Mouse (Mus musculus) embryonic facial prominence, embryonic 14.5 days (tissue): Measurements from ENCODE around the gene 2310033P09Rik. TPM values are rescaled to one million over a fixed set of nuclear protein-coding genes. Genes with fewer than 3 reads are reported as not detected.

ENCODE experiments used
- ATAC-seq: fragments of 200-750 bp; cut with Nextera tagmentation; 2 replicates; pipeline ENCODE4 v1.8.0; 2017; ENCODE audit warnings: low read depth, moderate number of reproducible peaks, moderate TSS enrichment
- DNase-seq: peaks from one replicate; pipeline ENCODE4 v3.0.0-alpha.2; 2015; ENCODE audit warnings: low spot score
- H3K27ac ChIP-seq: fragments of 300-500 bp; sonication (generic); replicated peaks from 2 replicates; pipeline ENCODE4 v1.5.1; 2014; ENCODE audit warnings: low read depth, mild to moderate bottlenecking, low read length, moderate library complexity
- H3K27me3 ChIP-seq: fragments of 300-500 bp; sonication (generic); replicated peaks from 2 replicates; pipeline ENCODE4 v1.6.1; 2014; ENCODE audit warnings: low read length; ENCODE audit not compliant: control insufficient read depth, insufficient read depth
- H3K36me3 ChIP-seq: fragments of 300-500 bp; sonication (generic); 2 replicates; pipeline ENCODE4 v1.6.1; 2014; ENCODE audit warnings: low read length, mixed read lengths; ENCODE audit not compliant: control insufficient read depth, insufficient read depth
- H3K4me1 ChIP-seq: fragments of 300-500 bp; sonication (generic); 2 replicates; pipeline ENCODE4 v1.6.1; 2014; ENCODE audit warnings: antibody characterized with exemption, low read length; ENCODE audit not compliant: control insufficient read depth, insufficient read depth
- H3K4me2 ChIP-seq: fragments of 300-500 bp; sonication (generic); 2 replicates; pipeline ENCODE4 v1.6.1; 2014; ENCODE audit warnings: low read depth, mild to moderate bottlenecking, low read length, moderate library complexity, mixed read lengths
- H3K4me3 ChIP-seq: fragments of 300-500 bp; sonication (generic); 2 replicates; pipeline ENCODE4 v1.5.1; 2014; ENCODE audit warnings: low read depth, mild to moderate bottlenecking, low read length
- H3K9ac ChIP-seq: fragments of 300-500 bp; sonication (generic); 2 replicates; pipeline ENCODE4 v1.6.1; 2014; ENCODE audit warnings: low read depth, mild to moderate bottlenecking, low read length, moderate library complexity, mixed read lengths
- H3K9me3 ChIP-seq: fragments of 300-500 bp; sonication (generic); 2 replicates; pipeline ENCODE4 v1.6.1; 2016; ENCODE audit warnings: low read length; ENCODE audit not compliant: control insufficient read depth
- WGBS: fragments of 180-500 bp; shearing (Covaris S2); extraction: QIAGEN DNeasy Blood & Tissue Kit; methylation state at CpG from one replicate; pipeline ENCODE4 v1.1.7; 2014; 5-methylcytosine and 5-hydroxymethylcytosine counted together
- polyA plus RNA-seq: library from polyadenylated mRNA; unstranded; fragments of >200 nt; fragmentation: Nextera tagmentation; extraction: Ambion mirVana; gene quantifications from 2 replicates; pipeline ENCODE4 v1.2.1, GENCODE M21; 2014

2310033P09Rik gene
- polyA plus RNA-seq, 1 experiment from 2014 or later = 23.9 TPM

DNA sequence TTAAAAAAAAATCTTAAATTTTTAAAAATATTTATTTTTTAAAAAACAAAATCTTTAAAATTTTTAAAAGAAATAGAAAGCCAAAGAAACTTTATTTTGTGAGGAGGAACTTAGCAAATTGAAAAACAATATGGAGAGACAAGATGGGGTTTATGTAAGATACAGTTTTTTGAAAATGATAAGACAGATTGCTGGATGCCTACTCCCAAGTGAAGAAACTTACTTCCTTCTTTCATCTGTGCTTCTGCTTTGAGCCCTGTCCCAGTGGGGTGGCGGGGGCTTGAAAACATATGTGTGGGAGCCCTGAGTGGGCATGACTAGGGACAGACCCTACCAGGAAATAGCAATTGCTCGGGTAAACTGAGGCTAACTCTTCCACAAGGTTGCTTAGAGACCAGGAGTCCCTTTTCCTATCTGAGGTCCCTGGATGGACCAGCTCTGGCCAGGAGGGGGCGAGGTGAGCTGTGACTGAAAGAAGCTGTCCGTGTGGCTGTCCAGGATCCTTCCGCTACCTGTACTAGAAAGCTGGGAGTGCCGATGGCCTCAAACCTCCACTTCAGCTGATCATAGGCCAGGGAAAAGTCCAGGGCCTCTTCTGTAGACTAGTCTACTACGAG, 22.1 kb downstream of the 2310033P09Rik start:
- DNase-seq (peak; percentile 56), ATAC-seq (no peak)
- Histone ChIP-seq H3K9me3 (no peaks in the 10 kb centered on the region), H3K4me2 (no peak overlapping the region), H3K27ac (no peak overlapping the region), H3K4me3 (no peak overlapping the region), H3K4me1 (peaks cover 20% of the 10 kb centered on the region), H3K9ac (no peak overlapping the region), H3K27me3 (no peaks in the 10 kb centered on the region), H3K36me3 (no peaks in the 10 kb centered on the region)
- 16% methylated on average over 7 of the region's 7 CpGs for WGBS

DNA sequence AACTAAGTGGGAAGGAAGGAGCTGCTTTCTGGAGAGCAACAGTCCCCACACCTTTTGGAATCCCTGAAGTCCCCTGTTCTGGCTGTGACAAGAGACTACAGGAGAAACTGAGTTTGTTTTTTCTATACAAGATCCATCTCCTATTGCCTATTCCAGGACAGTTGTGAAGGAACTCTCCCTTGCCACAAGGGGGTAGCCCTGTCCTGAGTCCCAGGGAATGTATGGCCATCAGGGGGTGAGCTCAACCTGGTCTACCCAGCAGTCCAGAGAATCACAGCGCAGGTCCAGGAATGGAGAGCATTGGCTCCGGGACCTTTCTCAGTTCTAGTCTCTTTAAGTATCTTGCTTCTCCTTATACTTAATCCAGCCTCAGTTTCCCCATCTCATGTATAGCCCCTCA, 24.7 kb downstream of the 2310033P09Rik start:
- no peak overlapping the region for H3K4me3 ChIP-seq
- H3K36me3 ChIP-seq = no peaks in the 10 kb centered on the region
- no peak overlapping the region for H3K4me2 ChIP-seq
- 54% methylated on average over 2 of the region's 2 CpGs for WGBS
- no peak overlapping the region for H3K27ac ChIP-seq
- H3K27me3 ChIP-seq = no peaks in the 10 kb centered on the region
- ATAC-seq (no peak), DNase-seq (no peak)
- peaks cover 5% of the 10 kb centered on the region; the same call in 1 of the 2 replicates for H3K4me1 ChIP-seq
- H3K9ac ChIP-seq = no peak overlapping the region
- no peaks in the 10 kb centered on the region for H3K9me3 ChIP-seq

- H3K4me1 ChIP-seq = peaks cover 4% of the 10 kb centered on the region; the same call in 1 of the 2 replicates
- H3K36me3 ChIP-seq = no peaks in the 10 kb centered on the region
- no peaks in the 10 kb centered on the region for H3K9me3 ChIP-seq
- peak; percentile 72 for DNase-seq
- H3K4me2 ChIP-seq = no peak overlapping the region
- H3K4me3 ChIP-seq = no peak overlapping the region
- no peak overlapping the region for H3K27ac ChIP-seq
- H3K9ac ChIP-seq = no peak overlapping the region
- 4% methylated on average over 14 of the region's 15 CpGs for WGBS
- 0 out of 2 replicates have a peak, but pooled peaks cover 3% of the 10 kb centered on the region for H3K27me3 ChIP-seq
- ATAC-seq = peak; percentile 67
Measured at GRCm38 (mm10) chr11:59238525-59239427, 30.7 kb downstream of the 2310033P09Rik start.

DNA sequence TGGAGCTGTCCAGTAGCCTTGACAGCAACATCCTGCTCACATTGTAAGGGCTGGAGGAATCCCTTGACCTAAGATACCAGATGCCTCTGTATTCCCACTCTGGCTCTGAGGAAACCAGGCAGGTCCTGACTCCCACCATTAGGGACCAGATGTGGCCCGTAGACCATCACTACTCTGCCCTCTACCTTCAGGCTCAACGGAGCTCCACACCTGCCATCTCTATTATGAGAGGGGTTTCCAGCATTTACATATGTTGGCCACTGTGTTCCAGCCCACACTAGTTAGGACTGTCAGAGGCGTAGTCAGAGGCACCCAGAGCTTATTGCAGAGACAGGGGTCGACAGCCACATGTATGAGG, 31.3 kb downstream of the 2310033P09Rik start:
- Histone ChIP-seq H3K27ac (no peak overlapping the region), H3K4me2 (no peak overlapping the region), H3K9ac (no peak overlapping the region), H3K9me3 (no peaks in the 10 kb centered on the region), H3K4me3 (no peak overlapping the region), H3K4me1 (peaks cover 4% of the 10 kb centered on the region; the same call in 1 of the 2 replicates), H3K27me3 (0 out of 2 replicates have a peak, but pooled peaks cover 3% of the 10 kb centered on the region), H3K36me3 (no peaks in the 10 kb centered on the region)
- WGBS = 36% methylated on average over 4 of the region's 4 CpGs
- no peak for DNase-seq
- no peak for ATAC-seq

GRCm38 (mm10) chr11:59239796-59240195, 31.7 kb downstream of the 2310033P09Rik start:
- Histone ChIP-seq H3K4me3 (no peak overlapping the region), H3K36me3 (no peaks in the 10 kb centered on the region), H3K4me1 (peaks cover 4% of the 10 kb centered on the region; the same call in 1 of the 2 replicates), H3K27ac (no peak overlapping the region), H3K27me3 (0 out of 2 replicates have a peak, but pooled peaks cover 3% of the 10 kb centered on the region), H3K4me2 (no peak overlapping the region), H3K9me3 (no peaks in the 10 kb centered on the region), H3K9ac (no peak overlapping the region)
- no peak for DNase-seq
- ATAC-seq = no peak
- WGBS = 65% methylated on average over 4 of the region's 4 CpGs

- no peak overlapping the region for H3K4me2 ChIP-seq
- H3K4me1 ChIP-seq = peaks cover 4% of the 10 kb centered on the region; the same call in 1 of the 2 replicates
- 0 out of 2 replicates have a peak, but pooled peaks cover 3% of the 10 kb centered on the region for H3K27me3 ChIP-seq
- no peak overlapping the region for H3K4me3 ChIP-seq
- H3K9ac ChIP-seq = no peak overlapping the region
- 26% methylated on average over 3 of the region's 3 CpGs for WGBS
- ATAC-seq (peak; percentile 41; the same call in 1 of the 2 replicates), DNase-seq (peak; percentile 45)
- no peak overlapping the region for H3K27ac ChIP-seq
- H3K36me3 ChIP-seq = no peaks in the 10 kb centered on the region
- H3K9me3 ChIP-seq = no peaks in the 10 kb centered on the region
Measured at GRCm38 (mm10) chr11:59241841-59242240, 33.7 kb downstream of the 2310033P09Rik start.

DNA sequence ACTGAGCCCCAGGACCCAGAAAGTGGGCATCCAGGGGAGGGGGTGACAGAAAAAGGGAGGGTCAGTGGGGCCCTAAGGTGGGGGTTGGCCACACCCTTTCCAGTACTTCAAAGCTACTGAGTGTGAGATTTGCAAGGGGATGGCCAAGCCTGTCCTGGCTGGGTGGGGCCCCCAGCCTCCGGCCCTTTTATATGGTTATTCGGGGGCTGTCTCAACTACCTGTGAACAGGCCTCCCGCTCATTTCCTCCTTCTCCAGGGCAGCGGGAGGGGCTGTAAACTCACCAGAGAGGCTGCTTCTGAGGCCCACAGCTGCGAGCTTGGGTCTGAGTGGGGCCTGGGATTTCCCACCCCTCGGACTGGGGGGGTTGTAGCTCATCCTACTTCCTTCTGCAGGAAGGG, 35.7 kb downstream of the 2310033P09Rik start:
- no peaks in the 10 kb centered on the region for H3K9me3 ChIP-seq
- DNase-seq (no peak), ATAC-seq (no peak)
- peaks cover 2% of the 10 kb centered on the region; the same call in 1 of the 2 replicates for H3K4me1 ChIP-seq
- no peak overlapping the region for H3K4me2 ChIP-seq
- no peak overlapping the region for H3K27ac ChIP-seq
- no peaks in the 10 kb centered on the region for H3K36me3 ChIP-seq
- 31% methylated on average over 6 of the region's 6 CpGs for WGBS
- no peak overlapping the region for H3K9ac ChIP-seq
- H3K27me3 ChIP-seq = 0 out of 2 replicates have a peak, but pooled peaks cover 3% of the 10 kb centered on the region
- H3K4me3 ChIP-seq = no peak overlapping the region

GRCm38 (mm10) chr11:59248101-59248500, 40.0 kb downstream of the 2310033P09Rik start:
- Histone ChIP-seq H3K9ac (no peak overlapping the region), H3K4me1 (no peaks in the 10 kb centered on the region), H3K4me2 (no peak overlapping the region), H3K27ac (no peak overlapping the region), H3K4me3 (no peak overlapping the region), H3K27me3 (no peaks in the 10 kb centered on the region; the same call in 1 of the 2 replicates), H3K9me3 (no peaks in the 10 kb centered on the region), H3K36me3 (no peaks in the 10 kb centered on the region)
- no peak for DNase-seq
- ATAC-seq = no peak
- 62% methylated on average over 10 of the region's 10 CpGs for WGBS
